Mouse (Mus musculus): Measurements from ENCODE around the gene Hspa1l. TPM values are rescaled to one million over a fixed set of nuclear protein-coding genes. Genes with fewer than 3 reads are reported as not detected.
"Not testable (repeated sequence)": the region's sequence is repeated elsewhere in the genome, so short reads cannot be mapped to it uniquely, and the experiment has no call there.

Hspa1l gene
- 1 to 10 TPM; 5.3 to 6.6 TPM for total RNA-seq (2021)

GRCm38 (mm10) chr17:34972069-34972749, at the start of gene Hspa1l, which contains the start of gene Hspa1a:
Gene Hspa1l, plus strand, starts transcription at chr17:34972703.
Gene Hspa1a, minus strand, starts transcription at chr17:34972156.
- peak; percentile 87 for DNase-seq

GRCm38 (mm10) chr17:34922939-34923338, 49.6 kb upstream of the Hspa1l start:
- no peak for DNase-seq

DNA sequence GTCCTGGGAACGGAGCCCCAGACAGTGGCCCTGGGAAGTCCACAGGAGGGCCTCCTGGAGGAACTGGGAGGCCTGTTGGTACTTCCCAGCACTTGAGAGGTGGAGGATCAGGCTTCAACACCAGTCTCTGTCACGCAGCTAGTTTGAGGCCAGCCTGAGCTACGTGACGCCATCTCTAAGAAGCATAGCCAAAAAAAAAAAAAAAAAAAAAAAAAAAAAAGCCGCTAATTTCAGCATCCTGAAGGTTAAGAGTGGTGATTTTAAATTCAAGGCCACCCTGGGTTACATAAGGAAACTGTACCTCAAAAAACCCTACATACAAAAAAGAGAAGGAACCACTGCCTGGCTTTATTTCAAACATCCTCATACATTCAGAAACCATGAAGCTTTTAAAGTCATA, 48.2 kb upstream of the Hspa1l start:
- DNase-seq = no peak

DNA sequence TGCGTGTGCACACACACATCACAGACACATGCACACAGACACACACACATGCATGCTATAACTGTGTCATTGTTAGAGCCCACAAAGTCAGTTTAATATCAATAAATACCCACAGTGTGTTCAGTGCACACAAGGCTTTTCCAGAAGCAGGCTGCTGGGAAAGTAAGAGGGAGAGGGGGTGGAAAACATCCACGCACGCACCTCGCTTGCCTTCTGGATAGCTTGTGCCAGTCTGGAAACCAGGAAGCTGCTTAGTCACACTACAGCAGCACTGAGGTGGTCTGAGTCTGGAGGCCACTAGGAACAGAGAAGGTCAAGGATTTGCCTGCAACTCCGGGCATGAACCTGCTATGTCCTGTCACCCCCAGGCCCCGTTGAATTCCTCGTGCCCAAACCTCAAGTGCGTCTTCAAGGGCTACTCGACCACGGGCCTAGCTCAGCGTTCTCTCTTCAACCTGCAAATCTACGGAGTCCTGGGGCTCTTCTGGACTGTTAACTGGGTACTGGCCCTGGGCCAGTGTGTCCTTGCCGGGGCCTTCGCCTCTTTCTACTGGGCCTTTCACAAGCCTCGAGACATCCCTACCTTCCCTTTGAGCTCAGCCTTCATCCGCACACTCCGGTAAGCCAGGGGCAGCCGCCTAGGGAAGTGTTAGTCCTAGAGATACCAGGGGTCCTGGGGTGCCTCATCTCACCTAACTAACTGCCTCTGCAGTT, 45.0 kb upstream of the Hspa1l start:
- no peak for DNase-seq

- no peak for DNase-seq
Observed at GRCm38 (mm10) chr17:34928841-34929240, 43.7 kb upstream of the Hspa1l start.

DNA sequence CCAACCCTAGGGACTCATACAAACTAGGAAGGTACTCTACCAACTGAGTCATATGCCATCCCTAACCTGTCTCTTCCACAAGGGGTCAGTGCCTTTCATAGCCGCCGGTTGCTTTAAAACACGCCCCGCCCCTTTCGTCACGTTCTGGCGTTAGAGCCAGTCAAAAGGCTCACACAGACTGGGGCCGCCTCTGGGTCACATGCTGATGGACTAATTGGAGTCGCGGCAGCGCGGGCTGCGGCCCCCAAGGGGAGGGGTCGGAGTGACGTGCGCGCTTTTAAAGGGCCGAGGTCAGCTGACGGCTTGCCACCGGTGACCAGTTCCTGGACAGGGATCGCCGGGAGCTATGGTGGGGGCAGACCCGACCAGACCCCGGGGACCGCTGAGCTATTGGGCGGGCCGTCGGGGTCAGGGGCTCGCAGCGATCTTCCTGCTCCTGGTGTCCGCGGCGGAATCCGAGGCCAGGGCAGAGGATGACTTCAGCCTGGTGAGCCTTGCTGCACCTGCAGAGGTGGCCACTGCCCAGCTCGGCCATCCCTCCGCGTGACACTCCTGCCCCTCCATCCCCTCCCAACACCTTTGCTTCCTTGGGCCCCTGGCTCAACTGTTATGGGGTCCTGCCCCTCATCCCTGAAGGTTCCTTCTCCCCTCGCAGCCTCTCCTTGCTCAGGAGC, 41.3 kb upstream of the Hspa1l start, which contains the start of gene Neu1:
Gene Neu1 (plus strand): TSS at position 193 of the 674 bp plus-strand sequence.
- peak; percentile 99 for DNase-seq

DNA sequence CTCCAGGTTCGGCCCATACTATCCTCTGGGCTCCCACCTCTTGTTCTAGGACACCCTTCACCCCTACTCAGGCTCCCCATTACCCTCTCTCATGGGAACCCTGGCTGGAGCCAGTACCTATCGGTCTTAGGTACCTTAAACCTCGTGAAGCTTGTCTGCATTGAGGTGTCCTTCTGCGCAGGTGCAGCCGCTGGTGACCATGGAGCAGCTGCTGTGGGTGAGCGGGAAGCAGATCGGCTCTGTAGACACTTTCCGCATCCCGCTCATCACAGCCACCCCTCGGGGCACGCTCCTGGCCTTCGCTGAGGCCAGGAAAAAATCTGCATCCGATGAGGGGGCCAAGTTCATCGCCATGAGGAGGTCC, 40.8 kb upstream of the Hspa1l start:
- DNase-seq = peak; percentile 17

GRCm38 (mm10) chr17:34932287-34932686, 40.2 kb upstream of the Hspa1l start:
- no peak for DNase-seq

GRCm38 (mm10) chr17:34934031-34934430, 38.5 kb upstream of the Hspa1l start:
- no peak for DNase-seq

GRCm38 (mm10) chr17:34934830-34935229, 37.7 kb upstream of the Hspa1l start:
- peak; percentile 34 for DNase-seq

DNA sequence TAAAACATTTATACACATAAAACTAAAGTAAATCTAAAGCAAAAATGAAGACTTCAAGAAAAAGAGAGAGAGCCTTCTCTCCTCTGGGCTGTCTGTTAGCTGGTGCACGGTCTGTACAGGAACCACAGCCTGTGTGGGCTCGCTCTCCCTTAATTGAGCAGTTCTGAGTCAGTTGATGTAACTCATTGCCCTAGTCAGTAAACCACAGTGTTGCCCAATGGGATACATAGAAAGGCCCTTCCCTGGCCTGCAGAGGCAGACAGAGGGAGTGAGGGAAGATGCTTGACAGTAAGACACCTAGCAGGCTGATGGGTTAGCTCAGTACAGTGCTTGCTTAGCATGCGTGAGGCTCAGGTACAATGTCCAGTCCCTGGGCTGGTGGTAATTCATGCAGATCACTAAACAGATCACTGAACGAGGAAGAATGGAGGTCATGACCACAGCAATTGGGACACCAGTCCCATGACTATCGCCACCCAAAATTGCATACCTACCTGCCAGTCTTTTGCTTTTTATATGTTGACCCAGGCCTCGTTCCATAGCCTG, 34.5 kb upstream of the Hspa1l start:
- no peak for DNase-seq

GRCm38 (mm10) chr17:34941344-34942041, 31.0 kb upstream of the Hspa1l start:
- peak; percentile 41 for DNase-seq

GRCm38 (mm10) chr17:34943128-34943815, 29.2 kb upstream of the Hspa1l start:
- no peak for DNase-seq

DNA sequence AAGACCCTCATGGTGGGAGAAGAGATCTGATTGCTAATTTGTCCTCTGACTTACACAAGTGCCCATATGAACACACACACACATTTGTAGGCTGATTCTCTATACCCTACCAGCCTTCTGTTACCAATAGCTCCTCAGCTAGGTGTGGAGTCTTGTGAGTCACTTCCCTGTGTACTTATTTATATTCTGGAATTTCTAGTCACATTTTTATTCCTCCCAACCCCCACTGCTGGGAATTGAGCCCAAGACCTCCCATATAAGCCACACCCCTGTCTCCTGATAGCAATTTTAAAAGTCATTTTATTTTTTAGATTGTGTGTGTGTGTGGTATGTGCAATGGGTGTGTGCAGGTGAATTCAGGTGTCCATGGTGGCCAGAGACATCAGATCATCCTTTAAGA, 28.1 kb upstream of the Hspa1l start:
- DNase-seq = no peak

- no peak for DNase-seq
Observed at GRCm38 (mm10) chr17:34946486-34947140, 25.9 kb upstream of the Hspa1l start.

DNA sequence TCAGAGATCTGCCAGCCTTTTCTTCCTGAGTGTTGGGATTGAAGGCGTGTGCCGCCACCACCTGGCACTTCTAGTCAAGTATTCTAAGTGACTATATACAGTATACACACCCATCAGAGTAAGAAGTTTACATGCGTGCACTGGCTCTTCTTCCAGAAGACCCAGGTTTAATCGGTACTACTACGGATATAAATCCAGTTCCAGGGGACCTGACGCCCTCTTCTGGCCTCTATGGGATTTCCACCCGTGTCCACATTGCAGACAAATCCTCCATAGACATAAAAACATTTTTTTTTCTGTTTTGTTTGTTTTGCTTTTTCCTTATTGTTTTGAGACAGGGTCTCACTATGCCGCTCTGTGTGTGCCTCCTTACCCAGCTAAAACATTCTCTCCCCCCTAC, 24.9 kb upstream of the Hspa1l start:
- peak; percentile 45 for DNase-seq

GRCm38 (mm10) chr17:34948721-34949552, 23.6 kb upstream of the Hspa1l start:
- DNase-seq = not testable (repeated sequence)

DNA sequence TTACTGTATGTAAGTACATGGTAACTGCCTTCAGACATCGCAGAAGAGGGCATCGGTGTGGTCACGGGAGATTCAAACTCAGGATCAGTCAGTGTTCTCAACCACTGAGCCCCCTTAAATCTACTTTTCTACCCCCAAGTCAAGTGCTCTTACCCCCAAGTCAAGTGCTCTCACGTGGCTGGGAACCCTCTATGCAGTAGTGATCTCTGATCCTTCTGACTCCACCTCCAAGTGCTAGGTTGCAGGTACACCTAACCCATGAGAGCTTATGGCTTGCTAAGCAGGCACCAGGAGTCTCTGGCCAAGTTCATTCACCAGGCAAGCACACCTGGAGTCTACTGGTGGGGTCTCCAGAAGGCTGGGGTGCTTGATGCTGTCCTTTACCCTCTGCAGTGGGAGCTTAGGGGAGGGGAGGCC, 22.9 kb upstream of the Hspa1l start:
- DNase-seq = no peak

DNA sequence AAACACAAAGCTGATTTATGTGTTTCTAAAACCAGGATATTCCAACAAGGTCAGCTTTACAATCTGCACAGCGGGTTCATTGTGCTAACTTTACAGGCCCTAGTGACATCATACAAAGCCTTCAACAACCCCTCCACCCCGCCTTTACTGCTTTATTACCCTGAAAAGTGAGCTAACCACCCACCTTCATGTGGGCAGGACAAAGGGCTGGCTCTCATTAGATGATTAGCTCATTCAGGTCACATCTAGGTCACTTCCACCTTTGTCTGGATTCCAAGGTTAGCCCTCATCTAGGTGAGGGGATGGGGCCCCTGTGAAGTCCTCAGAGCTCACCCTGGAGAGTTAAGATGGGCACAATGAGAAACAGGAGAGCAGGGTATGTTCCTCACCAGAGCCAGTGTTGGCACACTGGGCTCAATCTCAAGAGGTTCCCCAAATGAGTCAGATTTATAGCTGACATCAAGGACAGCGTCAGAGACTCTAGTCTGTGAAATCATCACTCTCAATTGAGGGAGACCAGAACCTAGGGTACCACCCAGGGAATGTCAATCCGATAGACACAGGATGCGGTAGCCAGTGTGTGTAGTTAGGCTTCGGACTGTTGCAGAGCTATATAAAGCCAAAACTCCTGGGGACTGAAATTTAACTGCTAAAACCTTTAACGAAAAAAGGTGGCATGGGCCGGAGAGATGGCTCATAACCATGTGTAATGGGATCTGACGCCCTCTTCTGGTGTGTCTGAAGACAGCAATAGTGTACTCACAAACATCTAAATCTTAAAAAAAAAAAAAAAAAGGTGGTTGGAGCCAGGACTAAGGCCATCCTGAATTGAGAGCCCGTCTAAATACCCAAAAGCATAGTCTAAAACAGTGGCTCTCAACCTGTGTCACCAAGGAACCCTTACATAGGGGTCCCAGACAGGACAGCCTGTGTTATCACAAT, 21.7 kb upstream of the Hspa1l start:
- DNase-seq = no peak
